Mouse (Mus musculus) neural tube, embryonic 14.5 days (tissue): Measurements from ENCODE around the gene Oscar. TPM values are rescaled to one million over a fixed set of nuclear protein-coding genes. Genes with fewer than 3 reads are reported as not detected.

Experiments
- ATAC-seq: fragments of 200-750 bp; cut with Nextera tagmentation; 2 replicates; pipeline ENCODE4 v1.8.0; 2017; ENCODE audit warnings: low read depth, mild to moderate bottlenecking, moderate TSS enrichment, moderate library complexity
- H3K27ac ChIP-seq: fragments of 300-500 bp; sonication (generic); 2 replicates; pipeline ENCODE4 v1.5.1; 2014; ENCODE audit warnings: low read depth, mild to moderate bottlenecking, control low read depth, low read length, moderate library complexity, mixed read lengths
- H3K27me3 ChIP-seq: fragments of 300-500 bp; sonication (generic); 2 replicates; pipeline ENCODE4 v1.6.1; 2014; ENCODE audit warnings: low read length; ENCODE audit not compliant: control insufficient read depth, insufficient read depth
- H3K36me3 ChIP-seq: fragments of 300-500 bp; sonication (generic); 2 replicates; pipeline ENCODE4 v1.6.1; 2014; ENCODE audit warnings: low read length, mixed read lengths; ENCODE audit not compliant: control insufficient read depth, insufficient read depth
- H3K4me1 ChIP-seq: fragments of 300-500 bp; sonication (generic); 2 replicates; pipeline ENCODE4 v1.6.1; 2014; ENCODE audit warnings: low read length; ENCODE audit not compliant: control insufficient read depth, insufficient read depth
- H3K4me2 ChIP-seq: fragments of 300-500 bp; sonication (generic); 2 replicates; pipeline ENCODE4 v1.6.1; 2014; ENCODE audit warnings: mild to moderate bottlenecking, low read depth, low read length, control low read depth
- H3K4me3 ChIP-seq: fragments of 300-500 bp; sonication (generic); 2 replicates; pipeline ENCODE4 v1.5.1; 2014; ENCODE audit warnings: low read depth, low read length, control low read depth, mixed read lengths
- H3K9ac ChIP-seq: fragments of 300-500 bp; sonication (generic); replicated peaks from 2 replicates; pipeline ENCODE4 v1.6.1; 2014; ENCODE audit warnings: low read depth, mild to moderate bottlenecking, control low read depth, low read length, mixed read lengths
- H3K9me3 ChIP-seq: fragments of 300-500 bp; sonication (generic); 2 replicates; pipeline ENCODE4 v1.6.1; 2016; ENCODE audit warnings: low read length; ENCODE audit not compliant: control insufficient read depth
- WGBS: fragments of 180-500 bp; shearing (Covaris S2); extraction: QIAGEN DNeasy Blood & Tissue Kit; methylation state at CpG from one replicate; pipeline ENCODE4 v1.1.7; 2014; 5-methylcytosine and 5-hydroxymethylcytosine counted together
- polyA plus RNA-seq: library from polyadenylated mRNA; unstranded; fragments of >200 nt; fragmentation: Nextera tagmentation; extraction: Ambion mirVana; gene quantifications from 2 replicates; pipeline ENCODE4 v1.2.1, GENCODE M21; 2014

Oscar gene
- polyA plus RNA-seq, 1 experiment from 2014 or later: 0.63 TPM

DNA sequence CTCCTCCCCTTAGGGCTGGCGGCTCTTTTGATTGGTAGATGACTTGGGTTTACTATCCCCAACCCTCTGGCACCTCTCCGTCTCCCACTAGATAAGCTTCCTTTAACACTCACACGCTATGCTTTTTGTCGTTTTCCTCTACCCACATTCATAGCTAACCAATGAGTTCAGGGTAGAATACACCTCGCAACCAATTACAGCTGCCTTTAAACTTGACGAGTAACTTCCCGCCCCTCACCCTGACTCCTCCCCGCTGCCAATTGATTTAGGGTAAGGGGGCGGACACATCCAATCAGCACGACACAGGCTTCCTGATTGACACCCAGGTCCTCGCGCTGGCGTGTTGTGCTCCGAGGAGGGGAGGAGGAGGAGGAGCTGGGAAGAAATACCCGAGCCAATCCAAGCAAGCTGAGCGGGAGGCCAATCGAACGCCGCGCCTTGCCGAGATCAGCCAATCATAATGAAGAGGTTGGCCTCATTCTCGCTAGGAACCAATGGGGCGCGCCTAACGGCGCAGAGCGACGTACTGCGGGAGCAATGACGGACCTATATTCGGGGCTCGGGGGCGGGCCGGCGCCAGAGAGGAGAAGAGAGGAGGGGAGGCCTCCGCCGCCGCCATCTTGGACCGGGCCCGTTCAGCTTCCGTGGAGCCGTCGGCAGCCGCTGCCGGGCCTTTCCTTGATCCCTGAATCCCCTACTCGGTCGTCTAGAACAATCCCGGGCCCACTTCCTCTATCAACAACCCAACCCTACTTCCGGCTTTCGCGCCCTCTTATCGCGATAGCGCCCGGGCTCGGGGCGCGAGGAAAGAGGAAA is 28.9 kb upstream of the Oscar start, which contains the start of gene Cnot3:
Gene Cnot3 (plus strand): TSS at position 597 of the 816 bp plus-strand sequence.
- under 1% methylated on average over 55 of the region's 58 CpGs for WGBS
- H3K36me3 ChIP-seq: peaks cover 3% of the 10 kb centered on the region; the same call in 1 of the 2 replicates
- peak within 1 kb of the TSS; percentile 95 for H3K9ac ChIP-seq
- H3K4me3 ChIP-seq: peak within 1 kb of the TSS; percentile 85
- no peaks in the 10 kb centered on the region for H3K9me3 ChIP-seq
- H3K27ac ChIP-seq: peak within 1 kb of the TSS; percentile 95
- no peaks in the 10 kb centered on the region for H3K27me3 ChIP-seq
- peak within 1 kb of the TSS; percentile 83 for H3K4me2 ChIP-seq
- H3K4me1 ChIP-seq: peaks cover 27% of the 10 kb centered on the region
- peak; percentile 98 for ATAC-seq

- ATAC-seq: no peak
- no peak overlapping the region for H3K9ac ChIP-seq
These were observed 28.4 kb upstream of the Oscar start for GRCm38 (mm10) chr7:3644348-3644671.

GRCm38 (mm10) chr7:3643843-3644242 is 27.9 kb upstream of the Oscar start:
- Histone ChIP-seq H3K9me3 (no peaks in the 10 kb centered on the region), H3K27me3 (no peaks in the 10 kb centered on the region), H3K4me1 (peaks cover 27% of the 10 kb centered on the region), H3K4me2 (peak overlapping the region; percentile 45), H3K36me3 (peaks cover 10% of the 10 kb centered on the region), H3K4me3 (peak overlapping the region; percentile 85), H3K27ac (no peak overlapping the region), H3K9ac (no peak overlapping the region)
- no peak for ATAC-seq
- WGBS: 22% methylated on average over 9 of the region's 9 CpGs

More at GRCm38 (mm10) chr7:3644348-3644671, 28.4 kb upstream of the Oscar start:
- Histone ChIP-seq H3K4me3 (peak overlapping the region; percentile 85), H3K36me3 (peaks cover 7% of the 10 kb centered on the region), H3K9me3 (no peaks in the 10 kb centered on the region), H3K4me1 (peaks cover 27% of the 10 kb centered on the region), H3K4me2 (peak overlapping the region; percentile 45), H3K27ac (no peak overlapping the region), H3K27me3 (no peaks in the 10 kb centered on the region)
- WGBS: under 1% methylated on average over 11 of the region's 11 CpGs

DNA sequence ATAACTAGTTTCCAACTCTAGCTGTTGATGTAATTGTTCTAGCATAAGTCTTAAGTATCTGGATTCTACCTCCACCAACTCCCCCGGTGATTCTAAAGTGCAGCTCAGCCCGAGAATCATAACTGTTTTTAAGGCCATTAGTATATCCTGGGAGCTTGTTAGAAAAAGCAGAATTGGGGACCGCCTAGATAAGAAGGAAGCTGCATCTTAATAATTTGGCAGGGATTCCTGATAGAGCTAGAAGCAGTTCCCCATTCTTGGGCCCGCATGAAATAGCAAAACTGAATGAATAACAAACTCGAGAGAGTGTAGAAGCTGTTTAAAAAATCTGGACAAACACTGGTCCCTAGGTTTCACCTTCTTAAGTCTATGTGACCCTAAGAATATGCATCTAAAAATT is 27.5 kb upstream of the Oscar start:
- ATAC-seq: no peak
- 77% methylated on average over 5 of the region's 5 CpGs for WGBS
- Histone ChIP-seq H3K4me3 (no peak overlapping the region), H3K36me3 (peaks cover 11% of the 10 kb centered on the region), H3K9me3 (no peaks in the 10 kb centered on the region), H3K27me3 (no peaks in the 10 kb centered on the region), H3K27ac (no peak overlapping the region), H3K4me1 (peaks cover 23% of the 10 kb centered on the region), H3K4me2 (no peak overlapping the region), H3K9ac (no peak overlapping the region)

DNA sequence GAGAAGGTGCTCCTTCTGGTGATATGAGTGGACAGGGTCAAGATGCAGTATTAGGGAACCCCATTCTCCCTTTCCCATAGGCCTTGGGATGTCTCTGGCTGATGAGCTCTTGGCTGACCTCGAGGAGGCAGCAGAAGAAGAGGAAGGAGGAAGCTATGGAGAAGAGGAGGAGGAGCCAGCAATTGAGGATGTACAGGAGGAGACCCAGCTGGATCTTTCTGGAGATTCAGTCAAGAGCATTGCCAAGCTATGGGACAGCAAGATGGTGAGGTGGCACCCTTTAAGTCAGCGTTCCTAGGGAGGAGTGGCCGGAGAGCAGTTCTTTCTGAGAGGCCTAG is 14.5 kb upstream of the Oscar start:
- Histone ChIP-seq H3K4me2 (peak overlapping the region; percentile 99), H3K9ac (peak overlapping the region; percentile 52), H3K4me3 (peak overlapping the region; percentile 55), H3K27ac (no peak overlapping the region), H3K9me3 (no peaks in the 10 kb centered on the region), H3K36me3 (0 out of 2 replicates have a peak, but pooled peaks cover 5% of the 10 kb centered on the region), H3K27me3 (no peaks in the 10 kb centered on the region), H3K4me1 (peaks cover 21% of the 10 kb centered on the region)
- no peak for ATAC-seq
- 55% methylated on average over 3 of the region's 3 CpGs for WGBS

DNA sequence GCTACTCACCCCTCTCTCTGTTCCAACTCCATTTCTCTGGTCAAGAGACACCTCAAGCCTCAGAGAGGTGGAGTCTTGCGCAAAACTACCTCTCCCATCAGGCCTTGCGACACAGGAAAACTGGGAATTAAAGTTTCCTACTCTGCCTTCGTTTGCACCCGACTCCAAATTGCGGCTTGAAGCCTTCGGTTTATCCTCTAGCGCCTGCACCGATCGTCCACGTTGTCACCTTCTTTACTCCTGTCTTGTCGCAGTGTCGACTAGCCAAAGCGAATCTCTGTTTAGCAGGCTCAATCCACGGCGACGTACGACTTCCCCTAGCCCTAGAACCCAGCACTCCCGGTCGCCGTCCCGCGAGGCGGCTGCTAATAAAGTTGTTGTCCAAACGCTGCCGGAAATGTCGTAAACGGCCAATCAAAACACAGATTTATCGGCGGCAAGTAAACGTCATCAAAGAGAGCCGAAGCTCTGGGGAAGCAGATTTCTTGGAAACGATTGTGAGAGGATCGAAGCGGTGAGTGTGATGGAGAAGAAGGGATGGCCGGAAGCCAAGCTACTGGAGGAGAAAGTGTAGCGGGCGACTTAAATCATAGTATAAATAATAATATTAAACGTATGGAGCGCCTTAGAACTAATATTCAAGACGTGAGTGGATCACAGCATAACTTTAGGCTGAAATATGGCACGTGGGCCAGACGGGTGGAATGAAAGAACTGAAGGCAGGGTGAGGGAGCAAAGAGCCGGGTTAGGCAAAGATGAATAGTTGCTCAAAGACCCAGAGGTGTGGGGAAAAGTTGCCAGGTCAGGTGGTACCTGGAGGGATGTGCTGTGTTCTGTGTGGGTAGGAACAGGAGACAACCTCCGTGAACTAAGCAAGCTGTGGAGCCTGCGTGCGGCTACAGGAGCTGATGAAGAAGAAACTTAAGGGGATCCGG is 13.9 kb upstream of the Oscar start, which contains the start of the genes Tfpt and Prpf31:
Gene Tfpt (minus strand): TSS at position 387 of the 935 bp plus-strand sequence.
Gene Prpf31 (plus strand): TSS at position 443 of the 935 bp plus-strand sequence.
- Histone ChIP-seq H3K9me3 (no peaks in the 10 kb centered on the region), H3K4me2 (peak within 1 kb of the TSS; percentile 99), H3K27me3 (no peaks in the 10 kb centered on the region), H3K27ac (peak within 1 kb of the TSS; percentile 75), H3K36me3 (peaks cover 7% of the 10 kb centered on the region; the same call in 1 of the 2 replicates), H3K9ac (peak within 1 kb of the TSS; percentile 74), H3K4me3 (peak within 1 kb of the TSS; percentile 55), H3K4me1 (peaks cover 21% of the 10 kb centered on the region)
- WGBS: under 1% methylated on average over 47 of the region's 47 CpGs
- peak; percentile 88 for ATAC-seq

- H3K4me1 ChIP-seq: peaks cover 21% of the 10 kb centered on the region
- H3K36me3 ChIP-seq: peaks cover 9% of the 10 kb centered on the region; the same call in 1 of the 2 replicates
- H3K9me3 ChIP-seq: no peaks in the 10 kb centered on the region
- H3K4me2 ChIP-seq: peak overlapping the region; percentile 99
- H3K27ac ChIP-seq: peak overlapping the region; percentile 75; the same call in 1 of the 2 replicates
- H3K27me3 ChIP-seq: no peaks in the 10 kb centered on the region
- peak overlapping the region; percentile 55 for H3K4me3 ChIP-seq
- 44% methylated on average over 4 of the region's 4 CpGs for WGBS
- H3K9ac ChIP-seq: peak overlapping the region; percentile 74
- ATAC-seq: peak; percentile 42; the same call in 1 of the 2 replicates
These were observed 13.1 kb upstream of the Oscar start for GRCm38 (mm10) chr7:3629030-3629429.

GRCm38 (mm10) chr7:3617242-3617995 is 1.5 kb upstream of the Oscar start, which contains the start of gene Ndufa3:
TSS of gene Ndufa3 (plus strand) at chr7:3617373.
- Histone ChIP-seq H3K36me3 (peaks cover 6% of the 10 kb centered on the region; the same call in 1 of the 2 replicates), H3K4me3 (peak within 1 kb of the TSS; percentile 66), H3K4me2 (peak within 1 kb of the TSS; percentile 81), H3K4me1 (no peaks in the 10 kb centered on the region), H3K9ac (peak within 1 kb of the TSS; percentile 82), H3K27ac (peak within 1 kb of the TSS; percentile 53), H3K9me3 (no peaks in the 10 kb centered on the region), H3K27me3 (no peaks in the 10 kb centered on the region)
- ATAC-seq: peak; percentile 97
- 1% methylated on average over 32 of the region's 32 CpGs for WGBS
